Mouse (Mus musculus): ENCODE measurements around the gene Cbr4.
A peak's percentile ranks its signal among the peaks of the same experiment; 100 is the strongest.

Cbr4 gene

DNA sequence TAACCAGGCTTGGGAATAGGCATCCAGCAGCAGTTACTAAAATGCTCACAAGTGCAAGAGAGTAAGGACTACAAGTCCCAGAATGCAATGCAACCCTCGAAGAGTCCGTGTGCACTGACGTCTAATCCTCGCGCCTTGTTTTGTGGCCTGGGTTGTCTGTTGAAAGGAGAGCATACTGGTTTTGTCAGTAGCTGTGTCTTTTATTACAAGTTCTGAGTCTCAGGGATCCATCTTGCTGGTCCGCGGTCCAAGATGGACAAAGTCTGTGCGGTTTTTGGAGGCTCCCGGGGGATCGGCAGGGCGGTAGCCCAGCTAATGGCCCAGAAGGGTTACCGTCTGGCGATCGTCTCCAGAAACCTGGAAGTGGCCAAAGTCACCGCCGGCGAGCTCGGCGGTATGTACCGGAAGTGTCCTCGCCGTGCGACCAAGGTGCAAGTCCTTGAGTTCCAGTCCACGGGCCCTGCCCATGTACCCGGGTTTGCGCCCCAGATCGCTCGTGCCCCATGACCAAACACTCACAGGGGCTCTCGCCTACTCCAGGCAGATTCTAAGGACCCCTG, at the start of gene Cbr4:
TSS of gene Cbr4 (plus strand) at position 138 of the 560 bp plus-strand sequence.
- peak; percentile 89 for DNase-seq (ENCODE audit: low read depth, low spot score)

DNA sequence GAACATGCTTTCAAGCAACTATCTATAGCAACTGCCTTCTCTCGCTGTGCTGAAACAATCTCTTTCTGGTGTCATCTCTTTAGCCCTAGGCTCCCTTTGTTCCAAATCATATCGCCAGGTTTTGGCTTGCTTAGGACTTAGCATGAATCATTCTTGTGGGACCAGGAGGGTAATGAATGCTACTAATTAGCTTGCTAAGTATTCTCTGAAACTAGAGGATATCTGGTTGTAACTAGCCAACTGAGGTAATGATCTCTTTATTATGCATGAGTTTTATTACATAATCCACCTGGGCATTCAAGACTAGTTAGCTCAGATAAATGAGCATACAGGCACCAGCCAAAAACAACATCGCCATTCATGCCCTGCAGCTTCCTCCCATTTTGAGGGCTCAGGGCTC, 44.5 kb upstream of the Cbr4 start:
- no peak for DNase-seq (ENCODE audit: low read depth, low spot score)

DNA sequence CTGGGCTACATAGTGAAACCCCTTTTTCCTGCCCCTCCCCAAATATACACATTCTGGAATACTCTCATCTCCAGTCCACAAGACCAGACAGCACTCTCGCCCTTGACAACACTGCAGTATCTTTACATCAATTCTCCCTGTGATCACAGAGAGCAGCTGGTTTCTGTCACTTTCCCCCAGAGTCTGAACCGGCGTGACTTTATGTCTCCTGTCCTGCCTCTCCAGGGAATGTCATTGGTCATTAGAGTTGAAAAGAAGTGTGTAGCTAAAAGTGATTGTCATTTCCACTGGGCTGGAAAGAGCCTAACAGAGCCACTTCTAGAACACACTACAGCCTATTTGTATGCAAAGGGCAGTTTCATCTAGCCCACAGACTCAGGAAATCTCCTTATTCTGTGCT, 43.2 kb upstream of the Cbr4 start:
- no peak for DNase-seq (ENCODE audit: low read depth, low spot score)

DNA sequence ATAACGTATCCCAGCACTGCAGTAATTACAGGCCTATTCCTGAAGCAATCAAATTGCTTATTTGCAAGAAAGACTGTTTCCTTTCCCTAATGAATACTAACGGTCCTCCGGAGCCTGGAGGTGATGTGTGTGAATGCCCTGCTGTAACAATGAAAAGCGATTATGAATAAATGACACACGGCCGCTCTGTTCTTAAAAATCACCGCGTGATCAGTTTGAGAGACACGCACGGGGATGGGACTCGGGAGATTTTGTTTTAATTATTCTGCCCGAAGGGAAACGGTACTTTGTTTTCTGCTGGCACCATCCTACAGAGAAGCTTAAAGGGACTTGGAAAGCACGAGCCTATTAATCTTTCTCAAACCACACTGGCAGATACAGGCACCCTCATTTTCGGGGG, 41.2 kb upstream of the Cbr4 start:
- no peak for DNase-seq (ENCODE audit: low read depth, low spot score)

DNA sequence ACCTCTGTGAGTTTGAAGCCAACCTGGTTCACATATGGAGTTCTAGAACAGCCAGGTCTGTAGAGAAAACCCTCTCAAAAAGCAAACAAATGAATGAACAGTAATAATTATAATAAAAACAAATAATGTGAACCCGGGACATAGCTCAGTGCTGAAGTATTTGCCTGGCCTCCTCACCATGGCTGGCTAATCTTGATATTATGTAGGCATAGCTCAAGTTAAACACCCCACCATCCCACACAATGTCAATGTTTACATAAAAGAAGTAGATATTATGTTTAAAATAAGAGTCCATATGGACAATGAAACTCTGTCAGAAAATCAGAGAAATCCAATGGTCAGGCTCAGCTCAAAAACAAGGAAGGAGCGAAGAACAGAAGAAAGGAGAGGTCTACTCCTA, 39.4 kb upstream of the Cbr4 start:
- no peak for DNase-seq (ENCODE audit: low read depth, low spot score)

DNA sequence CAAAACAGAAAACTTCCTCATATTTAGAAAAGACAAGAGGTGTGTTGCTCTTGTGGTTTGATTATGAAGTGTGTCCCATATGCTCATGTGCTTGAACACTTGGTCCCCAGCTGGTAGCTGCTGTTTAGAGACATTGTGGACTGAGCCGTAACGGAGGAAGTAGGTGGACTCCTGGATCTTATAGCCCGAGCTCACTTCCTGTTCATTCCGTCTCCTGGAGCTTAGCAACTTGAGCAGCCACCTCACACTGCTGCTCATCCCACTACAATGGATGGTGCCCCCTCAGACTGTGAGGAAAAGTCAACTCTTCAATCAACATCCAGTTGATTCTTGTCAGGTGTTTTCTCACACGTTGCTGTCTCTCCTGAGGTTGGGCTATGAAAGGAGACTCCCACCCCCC, 38.7 kb upstream of the Cbr4 start:
- DNase-seq (ENCODE audit: low read depth, low spot score) = no peak

DNA sequence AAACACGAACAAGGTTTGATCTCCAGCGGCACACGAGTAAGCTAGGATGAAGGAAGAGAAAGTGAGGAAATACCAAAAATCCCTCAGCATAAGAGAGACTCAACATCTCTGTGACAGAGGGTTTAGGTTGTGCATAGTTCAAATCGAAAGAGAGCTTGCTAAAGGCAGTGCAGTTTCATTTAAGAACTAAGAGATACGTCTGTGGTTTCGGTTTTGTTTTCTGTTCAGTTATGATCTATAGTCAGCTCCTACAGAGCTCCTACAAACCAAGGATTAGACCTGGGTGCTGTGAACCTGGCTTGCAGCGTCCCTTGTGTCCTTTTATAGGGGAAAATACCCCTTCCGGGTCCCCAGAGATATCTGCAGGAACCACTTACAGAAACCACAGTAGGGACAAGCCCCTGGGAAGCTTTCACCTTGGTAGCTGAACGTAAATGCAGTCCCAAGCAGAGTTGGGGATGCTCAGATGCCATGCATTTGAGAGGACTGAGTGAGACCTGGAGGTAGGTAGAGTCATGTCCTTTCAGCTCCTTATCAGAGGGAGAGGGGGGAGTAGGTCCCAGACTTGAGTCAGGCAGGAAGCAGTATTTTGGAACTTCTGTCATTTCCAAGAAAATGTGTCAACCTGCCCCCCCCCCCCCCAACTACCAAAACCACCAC, 36.5 kb upstream of the Cbr4 start:
- DNase-seq (ENCODE audit: low read depth, low spot score) = no peak

DNA sequence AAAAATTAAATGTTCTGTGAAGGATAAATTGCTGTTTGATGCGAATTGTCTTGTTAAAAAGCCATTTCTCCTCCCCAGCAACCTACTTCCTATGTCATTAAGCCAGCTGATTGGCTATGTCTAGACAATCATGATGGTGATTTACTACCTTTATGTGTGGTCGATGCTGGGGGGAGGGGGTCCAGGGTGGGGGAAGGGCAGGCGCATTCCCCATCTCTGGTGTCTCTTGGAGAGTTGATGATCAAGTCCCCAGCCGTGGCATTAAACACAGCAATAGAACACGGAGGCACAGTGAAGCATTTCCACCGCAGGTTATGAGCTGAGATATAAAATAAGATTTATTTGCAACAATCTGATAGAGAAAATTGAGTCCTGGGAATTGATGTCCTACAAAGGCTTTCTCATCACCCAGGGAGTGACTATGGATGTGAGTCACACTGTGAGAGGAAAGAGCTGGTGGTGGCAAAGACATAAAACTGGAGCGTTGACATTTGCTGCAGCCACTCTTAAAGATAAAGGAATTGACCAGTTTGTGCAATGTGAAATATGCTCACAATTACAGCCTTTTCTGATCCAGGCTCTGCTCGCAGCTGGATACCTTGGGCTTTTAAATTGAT, 35.7 kb upstream of the Cbr4 start:
- no peak for DNase-seq (ENCODE audit: low read depth, low spot score)

DNA sequence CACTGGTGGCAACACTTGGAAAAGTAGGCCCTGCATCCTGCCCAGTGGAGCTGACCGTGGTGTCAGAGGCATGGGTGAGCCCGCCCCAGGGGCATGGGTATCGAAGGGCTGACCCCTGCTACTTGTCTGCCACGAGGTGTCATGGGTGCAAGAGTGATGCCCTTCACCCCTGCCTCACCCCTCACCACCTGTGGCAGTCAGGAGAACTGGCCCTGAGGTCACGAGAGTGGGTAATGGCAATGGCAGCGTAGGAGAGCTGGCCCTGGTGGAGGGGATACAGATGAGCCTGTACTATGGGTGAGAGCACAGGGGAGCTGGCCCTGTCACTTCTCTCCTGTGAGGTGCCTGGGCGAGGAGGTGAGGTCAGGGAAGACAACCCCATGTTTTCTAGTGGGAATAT, 27.8 kb upstream of the Cbr4 start:
- DNase-seq (ENCODE audit: low read depth, low spot score) = no peak

DNA sequence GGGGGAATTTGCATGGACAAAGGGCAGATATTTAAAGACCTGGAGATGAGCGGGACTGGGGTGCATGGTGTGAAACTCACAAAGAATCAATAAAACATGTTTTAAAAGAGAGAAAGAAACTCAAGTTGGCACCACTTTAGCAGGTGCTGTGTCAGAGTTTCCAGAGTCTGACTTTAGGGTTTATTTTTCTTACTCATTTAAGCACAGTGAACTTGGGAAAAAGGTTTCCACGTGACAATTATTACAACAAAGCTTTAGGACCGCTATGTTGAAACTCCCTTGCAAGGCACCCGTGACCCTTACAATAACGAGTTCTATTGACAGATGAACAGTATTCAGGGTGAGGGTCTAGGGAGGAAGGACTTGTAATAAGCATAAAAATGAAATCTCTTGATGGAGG, 25.3 kb upstream of the Cbr4 start:
- DNase-seq (ENCODE audit: low read depth, low spot score) = no peak

DNA sequence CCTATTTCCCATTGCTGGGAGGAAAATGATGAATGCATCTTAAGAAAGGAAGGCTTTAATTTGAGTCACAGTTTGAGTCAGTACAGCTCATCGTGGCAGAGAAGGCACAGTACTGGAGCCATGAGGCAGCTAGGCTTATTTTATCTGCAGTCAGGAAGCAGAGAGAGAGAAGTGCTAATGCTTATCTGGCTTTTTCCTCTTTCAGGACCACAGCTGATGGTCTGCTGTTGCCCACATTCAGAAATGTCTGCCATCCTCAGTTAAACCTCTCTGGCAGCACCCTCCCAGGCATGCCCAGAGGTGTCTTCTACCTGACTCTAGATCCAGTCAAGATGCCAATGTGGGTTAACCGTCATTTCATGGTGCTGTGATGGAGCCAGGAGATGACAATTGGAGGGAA, 23.1 kb upstream of the Cbr4 start:
- DNase-seq (ENCODE audit: low read depth, low spot score) = no peak

DNA sequence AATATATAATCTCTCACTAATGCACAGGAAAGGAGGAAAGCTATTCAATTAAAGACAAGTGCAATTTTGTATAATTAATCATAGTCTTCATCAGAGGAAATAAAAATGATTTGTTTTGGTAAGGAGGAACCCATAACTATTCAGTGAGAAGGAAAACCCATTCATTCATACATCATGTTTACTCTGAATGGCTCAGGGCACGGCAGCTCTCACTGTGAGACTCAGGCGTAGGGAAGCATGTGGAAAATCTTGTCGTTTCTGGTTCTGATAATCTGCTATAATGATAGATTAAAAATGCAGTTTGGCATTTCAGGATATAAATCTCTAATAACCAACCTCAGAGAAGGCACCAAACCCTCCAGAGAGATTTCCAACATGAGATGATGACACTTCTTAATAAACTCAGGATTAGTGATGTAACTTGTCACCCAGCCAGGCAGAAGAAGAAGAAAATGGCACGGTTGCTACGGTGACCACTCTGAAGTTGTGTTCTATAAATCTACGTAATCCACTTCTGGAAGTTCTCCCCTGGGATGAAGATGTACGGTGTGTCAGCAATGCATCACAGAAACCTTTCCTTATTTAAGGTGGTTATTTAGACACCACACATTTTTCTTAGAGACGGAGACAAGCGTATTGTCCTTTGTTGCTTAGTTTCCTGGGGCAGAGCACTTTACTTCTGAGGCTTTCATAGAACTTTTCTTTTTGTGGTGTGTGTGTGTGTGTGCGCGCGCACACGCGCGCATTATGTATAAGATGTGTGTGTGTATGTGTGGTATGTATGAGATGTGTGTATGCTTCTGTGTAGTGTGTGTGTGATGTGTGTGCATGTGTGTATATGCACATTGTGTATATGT, 20.6 kb upstream of the Cbr4 start:
- DNase-seq (ENCODE audit: low read depth, low spot score) = no peak

DNA sequence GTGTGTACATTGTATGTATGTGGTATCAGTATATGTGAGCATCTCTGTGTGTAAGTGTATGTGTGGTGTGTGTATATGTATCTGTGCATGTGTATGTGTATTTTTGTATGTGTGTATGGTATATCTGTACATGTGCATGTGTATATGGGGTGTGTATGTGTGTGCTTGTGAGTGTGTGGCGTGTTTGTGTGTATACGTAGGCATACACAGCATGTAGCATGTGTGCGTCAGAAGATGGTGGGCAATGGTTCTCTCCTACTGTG, 20.1 kb upstream of the Cbr4 start:
- no peak for DNase-seq (ENCODE audit: low read depth, low spot score)

DNA sequence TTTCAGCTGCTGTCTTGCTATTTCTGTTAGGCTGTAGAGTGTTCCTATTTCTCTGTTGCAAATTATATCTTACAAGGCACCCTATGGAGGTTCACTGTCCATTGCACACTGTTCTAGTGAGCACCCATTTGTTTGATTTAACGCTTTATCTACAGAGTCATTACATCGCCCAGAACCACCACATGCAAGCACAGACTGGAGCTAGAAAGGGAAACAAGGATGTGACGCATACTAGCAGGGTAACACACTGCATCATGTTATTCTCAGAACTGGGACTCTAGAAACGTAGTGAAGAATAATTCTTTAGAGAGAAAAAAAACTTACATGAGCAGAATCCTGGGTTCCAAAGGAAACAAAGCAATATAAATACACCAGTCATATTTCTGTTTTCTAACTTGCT, 17.3 kb upstream of the Cbr4 start:
- no peak for DNase-seq (ENCODE audit: low read depth, low spot score)

DNA sequence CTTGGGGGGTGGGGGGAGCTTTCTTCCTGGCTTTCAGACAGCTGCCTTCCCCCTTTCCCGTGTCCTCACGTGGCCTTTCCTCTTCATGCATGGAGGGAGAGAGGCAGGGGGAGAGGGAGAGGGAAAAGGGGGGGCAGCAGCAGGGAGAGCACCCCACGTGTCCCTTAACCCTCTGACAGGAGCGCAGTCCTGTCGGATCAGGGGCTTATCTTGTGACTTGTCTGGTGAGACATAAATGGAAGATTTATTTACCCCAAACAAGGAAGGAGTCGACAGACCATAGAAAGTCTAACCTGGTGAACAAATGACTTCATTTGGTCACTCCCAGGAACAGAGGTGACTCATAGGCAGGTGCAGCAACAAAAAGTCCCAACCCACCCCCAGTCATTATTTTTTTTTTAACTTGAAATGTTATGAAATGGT, 12.3 kb upstream of the Cbr4 start:
- no peak for DNase-seq (ENCODE audit: low read depth, low spot score)

DNA sequence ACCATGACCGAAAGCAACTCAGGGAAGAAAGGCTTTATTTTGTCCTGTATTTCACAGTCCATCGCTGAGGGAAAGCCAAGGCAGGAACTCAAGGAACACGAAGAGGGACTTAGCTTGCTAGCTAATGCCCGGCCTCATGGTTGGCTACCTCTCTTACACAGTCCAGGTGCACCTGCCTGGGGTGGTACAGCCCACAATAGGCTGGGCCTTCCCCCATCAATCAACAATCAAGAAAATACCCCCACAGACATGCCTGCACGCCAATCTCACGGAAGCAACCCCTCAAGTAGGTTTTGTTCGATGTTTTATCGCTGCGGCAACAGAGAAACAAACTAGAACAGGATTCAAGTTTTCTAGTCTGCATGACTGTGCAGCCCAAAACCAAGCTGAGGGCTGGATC, 11.4 kb upstream of the Cbr4 start:
- no peak for DNase-seq (ENCODE audit: low read depth, low spot score)

DNA sequence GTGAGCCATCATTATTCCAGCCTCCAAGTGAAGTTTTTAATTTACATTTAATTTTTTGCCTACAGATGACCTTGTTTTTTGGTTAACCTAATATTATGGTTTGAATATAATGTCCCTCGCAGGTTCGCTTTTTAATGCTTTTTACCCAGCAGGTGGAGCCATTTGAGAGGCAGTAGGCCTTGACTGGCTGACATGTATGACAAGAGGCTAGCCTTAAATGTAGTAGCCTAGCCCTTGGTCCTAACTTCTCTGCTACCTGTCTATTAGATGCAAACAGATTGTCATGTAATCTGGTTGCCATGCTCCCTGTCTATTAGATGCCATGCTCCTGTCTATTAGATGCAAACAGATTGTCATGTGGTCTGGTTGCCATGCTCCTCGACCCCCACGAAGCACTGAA, 9.4 kb upstream of the Cbr4 start:
- no peak for DNase-seq (ENCODE audit: low read depth, low spot score)

DNA sequence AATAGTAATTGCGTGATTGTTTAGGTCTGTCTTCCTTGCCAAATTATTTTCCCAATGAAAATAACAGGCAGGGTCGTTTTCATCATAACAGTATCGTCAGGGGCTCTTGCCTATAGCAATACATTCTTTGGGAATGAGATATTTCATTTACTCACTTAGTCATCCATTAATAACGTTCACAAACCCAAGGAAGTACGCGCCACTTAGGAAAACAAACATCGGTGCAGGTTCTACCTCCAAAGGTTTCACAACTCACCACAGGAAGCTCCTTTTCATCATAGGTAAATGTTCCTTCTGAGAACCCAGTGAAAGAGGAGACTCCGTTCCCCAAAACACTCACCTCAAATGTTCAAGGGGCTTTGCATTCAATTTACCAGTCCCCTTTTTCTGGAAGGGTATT, 8.7 kb upstream of the Cbr4 start:
- no peak for DNase-seq (ENCODE audit: low read depth, low spot score)

DNA sequence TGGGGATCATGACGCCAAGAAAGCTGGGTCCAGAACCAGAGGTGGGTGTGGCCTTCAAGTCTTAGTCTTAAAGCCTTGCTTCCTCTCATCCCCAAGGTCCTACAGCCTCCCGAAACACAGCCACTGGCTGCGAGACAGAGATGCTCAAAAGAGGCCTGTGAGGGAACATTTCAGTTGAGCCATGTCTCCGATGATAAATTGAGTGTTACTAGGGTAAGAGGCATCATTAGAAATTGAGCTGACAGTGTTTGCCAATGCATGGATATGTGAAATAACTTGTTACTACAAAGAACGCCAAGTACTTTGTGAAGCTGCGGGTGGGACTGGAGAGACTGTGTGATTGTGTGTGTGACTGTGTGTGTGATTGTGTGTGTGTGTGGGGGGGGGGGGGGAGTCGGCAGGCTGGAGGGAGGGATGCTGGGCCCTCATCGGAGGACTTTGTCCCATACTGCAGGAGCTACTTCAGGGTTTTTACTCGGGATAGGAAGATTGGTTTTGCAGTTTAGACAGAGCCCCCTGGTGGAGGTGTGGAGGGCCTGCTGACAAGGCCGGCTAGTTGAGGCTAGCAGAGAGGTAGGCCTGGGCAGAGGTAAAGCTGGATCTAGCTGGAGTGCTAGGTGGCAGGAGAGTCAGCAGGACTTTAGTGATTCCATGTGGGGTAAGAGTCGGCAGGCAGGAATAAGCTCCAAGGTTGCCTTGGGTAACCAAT, 7.9 kb upstream of the Cbr4 start:
- peak; percentile 30 for DNase-seq (ENCODE audit: low read depth, low spot score)

DNA sequence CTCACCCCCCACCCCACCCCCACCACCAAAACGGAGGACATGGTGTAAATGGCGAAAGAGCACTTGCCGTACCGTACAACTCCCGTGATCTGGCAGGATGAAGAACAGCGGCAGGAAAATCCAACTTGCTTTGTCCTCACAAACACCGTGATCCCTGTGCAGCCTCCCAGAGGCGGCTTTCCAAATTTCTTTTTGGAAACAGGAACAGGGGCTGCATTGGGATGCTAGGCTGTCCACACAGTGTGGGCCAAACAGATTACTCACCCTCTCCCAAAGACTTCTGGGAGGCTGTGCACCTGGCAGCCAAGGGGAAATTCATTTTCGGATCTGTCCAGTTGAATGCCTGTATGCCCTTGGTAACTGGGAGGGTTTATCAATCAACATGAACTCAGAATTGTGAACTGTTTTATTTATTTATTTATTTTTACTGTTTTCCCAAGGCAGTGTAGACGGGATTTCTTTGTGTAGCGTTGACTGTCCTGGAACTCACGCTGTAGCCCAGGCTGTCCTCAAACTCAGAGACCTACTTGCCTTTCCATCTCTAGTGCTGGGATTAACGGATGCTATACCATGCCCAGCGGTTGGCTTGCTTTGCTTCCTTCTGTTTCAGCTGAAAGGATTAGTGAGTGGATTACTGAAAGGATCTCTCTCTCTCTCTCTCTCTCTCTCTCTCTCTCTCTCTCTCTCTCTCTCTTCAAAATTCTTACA, 7.1 kb upstream of the Cbr4 start:
- peak; percentile 30 for DNase-seq (ENCODE audit: low read depth, low spot score)

DNA sequence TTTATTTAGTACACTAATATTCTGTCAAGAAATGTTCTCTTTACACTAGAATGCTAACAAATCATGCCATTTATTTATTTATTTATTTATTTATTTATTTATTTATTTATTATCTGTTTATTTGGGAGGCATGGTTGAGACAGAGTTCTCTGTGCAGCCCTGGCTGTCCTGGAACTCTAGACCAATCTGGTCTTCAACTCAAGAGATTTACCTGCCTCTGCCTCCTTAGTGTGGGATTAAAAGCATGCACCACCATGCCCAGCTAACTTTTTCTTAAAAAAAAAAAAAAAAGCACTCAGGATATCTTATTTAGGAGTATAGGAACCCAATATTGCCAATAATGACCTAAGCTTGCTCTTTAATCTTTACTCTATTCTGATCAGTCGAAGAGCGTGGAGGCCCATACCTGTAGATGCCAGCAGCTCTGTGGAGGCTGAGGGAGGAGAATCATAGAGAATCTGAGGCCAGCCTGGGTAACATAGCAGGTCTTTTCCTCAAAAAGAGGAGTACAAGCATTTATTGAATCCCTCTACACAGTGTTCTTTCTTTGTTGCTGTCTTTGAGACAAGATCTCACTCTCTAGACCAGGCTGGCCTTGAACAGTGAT, 508 bp upstream of the Cbr4 start:
- DNase-seq (ENCODE audit: low read depth, low spot score) = no peak
